Mouse (Mus musculus) layer of hippocampus, adult 9-11 months (tissue): ENCODE results near the gene Sema6d.

Source experiments
- DNase-seq: peaks from one replicate; pipeline ENCODE4 v3.0.0; 2022

The Sema6d gene

DNA sequence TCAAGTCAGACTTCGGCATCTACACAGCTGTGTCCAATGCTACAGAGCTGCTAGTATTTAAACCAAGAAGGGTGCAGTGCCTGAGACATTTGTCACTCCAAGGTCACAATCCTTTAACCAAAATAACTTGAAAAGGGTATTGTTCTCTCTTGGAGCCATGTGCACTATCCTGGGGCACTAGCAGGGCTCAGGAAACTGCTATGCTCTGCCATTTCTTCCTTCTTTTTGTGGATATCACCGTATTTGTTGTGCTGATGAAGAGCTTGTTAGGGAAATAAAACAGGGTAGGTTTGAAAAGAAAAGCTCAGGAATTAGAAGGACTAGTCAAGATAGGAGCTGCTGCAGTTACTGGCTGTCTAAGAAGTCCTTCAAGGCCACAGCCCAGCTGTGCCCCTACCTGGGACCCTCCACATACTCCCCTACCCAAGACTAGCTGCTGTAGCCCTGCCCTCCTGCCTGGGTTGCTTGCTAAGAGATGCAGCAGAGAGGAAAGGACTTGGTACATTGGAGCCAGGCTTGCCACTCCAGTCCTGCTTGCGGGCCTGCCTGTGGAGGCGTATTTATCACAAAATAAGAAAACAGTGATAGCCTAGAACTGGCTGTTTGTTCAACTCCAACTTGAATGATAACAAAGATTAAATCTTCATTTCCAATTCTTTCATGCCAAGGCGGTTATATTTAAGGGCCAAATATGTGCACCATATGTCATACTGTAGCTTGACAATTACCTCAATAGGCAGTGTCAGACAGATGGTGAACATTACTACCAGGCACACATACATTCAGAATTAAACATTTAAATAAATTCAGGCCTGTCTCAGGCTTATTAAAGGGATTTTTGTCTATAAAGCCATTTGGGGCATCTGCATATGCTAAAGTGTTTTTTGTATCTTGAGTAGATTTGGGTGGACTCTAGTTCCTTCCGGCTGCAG lies 315.1 kb downstream of the Sema6d start:
- DNase-seq = no peak

DNA sequence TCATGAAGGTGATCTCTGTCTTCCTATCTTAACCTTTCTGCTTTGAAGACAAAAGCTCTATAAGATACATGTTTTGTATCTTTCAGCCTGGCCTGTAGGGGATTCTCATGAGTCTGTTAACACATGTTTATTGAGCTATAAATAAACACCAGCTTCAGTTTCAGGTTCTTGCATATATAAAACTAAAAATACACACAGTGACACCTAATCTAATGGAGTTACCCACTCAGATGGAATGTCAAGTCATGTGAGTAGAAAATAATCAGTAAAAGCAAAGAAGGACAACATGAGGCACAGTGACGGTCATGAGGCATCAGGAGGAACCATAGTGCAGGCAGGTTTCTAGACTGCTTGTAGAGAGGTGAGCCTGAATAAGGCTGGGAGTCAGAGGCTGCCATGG lies 319.2 kb downstream of the Sema6d start:
- DNase-seq = no peak

DNA sequence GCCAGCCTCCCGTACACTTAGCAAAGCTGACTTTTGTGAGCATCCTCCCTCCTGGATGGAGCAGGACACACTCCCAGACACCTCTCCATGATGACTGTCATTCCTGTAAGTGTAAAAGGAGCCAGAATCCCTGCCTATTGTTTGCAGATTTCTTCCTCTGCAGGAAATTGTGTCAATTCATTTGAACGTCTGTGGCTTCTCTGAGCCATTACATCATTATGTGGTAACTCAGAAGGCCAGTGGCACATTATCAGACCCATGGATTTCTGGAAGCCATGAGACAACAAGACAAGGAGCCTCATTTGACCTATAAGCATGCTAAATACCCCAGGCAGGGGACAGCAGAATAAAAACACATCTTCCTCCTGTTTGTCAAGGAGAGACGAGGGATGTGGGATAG lies 327.0 kb downstream of the Sema6d start:
- DNase-seq = no peak

DNA sequence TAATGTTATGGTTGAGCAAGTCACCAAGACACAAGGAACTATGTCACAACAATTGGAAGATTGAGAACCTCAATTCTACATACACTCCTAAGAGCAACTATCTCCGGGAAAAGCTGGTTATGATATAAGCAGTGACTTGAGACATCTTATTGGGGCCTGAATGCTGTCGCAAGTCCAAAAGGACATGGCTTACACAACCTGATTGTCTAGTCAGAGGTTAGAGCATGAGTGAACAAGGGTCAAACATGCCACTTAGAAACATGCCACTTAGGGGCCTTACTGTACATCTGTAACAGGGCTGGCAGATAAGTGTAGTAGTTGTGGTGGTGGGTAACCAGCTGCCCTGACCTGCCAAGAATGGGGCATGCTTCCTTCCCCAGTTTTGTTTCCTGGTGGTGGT lies 328.6 kb downstream of the Sema6d start:
- no peak for DNase-seq

DNA sequence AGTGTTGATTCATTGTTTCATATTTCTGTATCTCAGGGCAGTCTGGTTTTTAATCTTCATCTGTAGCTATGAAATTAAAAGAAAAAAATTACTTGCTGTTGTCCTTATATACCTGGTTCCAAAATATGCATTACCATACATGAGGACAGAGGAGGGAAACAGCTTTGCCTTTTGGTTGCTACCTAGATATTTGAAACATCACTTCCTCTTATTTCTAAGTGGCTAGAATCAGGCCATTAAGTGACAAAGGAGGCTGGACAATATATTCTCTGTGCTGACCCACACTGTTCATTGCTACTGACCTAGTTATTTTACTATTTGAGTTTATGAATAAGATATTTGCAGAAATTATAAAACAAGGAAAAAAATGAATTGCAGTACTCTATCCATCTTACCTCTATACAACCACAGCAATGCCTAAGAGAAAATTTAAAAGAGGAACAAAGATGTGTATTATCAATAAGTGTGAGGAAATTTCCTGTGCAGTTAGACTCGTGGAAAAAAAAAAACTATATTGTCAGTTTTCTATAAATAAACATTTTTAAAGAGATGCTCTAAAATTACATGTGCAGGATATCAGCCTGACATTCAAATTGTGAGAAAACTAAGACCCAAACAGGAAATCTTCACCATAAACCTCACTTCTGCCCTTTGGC lies 330.5 kb downstream of the Sema6d start:
- no peak for DNase-seq

DNA sequence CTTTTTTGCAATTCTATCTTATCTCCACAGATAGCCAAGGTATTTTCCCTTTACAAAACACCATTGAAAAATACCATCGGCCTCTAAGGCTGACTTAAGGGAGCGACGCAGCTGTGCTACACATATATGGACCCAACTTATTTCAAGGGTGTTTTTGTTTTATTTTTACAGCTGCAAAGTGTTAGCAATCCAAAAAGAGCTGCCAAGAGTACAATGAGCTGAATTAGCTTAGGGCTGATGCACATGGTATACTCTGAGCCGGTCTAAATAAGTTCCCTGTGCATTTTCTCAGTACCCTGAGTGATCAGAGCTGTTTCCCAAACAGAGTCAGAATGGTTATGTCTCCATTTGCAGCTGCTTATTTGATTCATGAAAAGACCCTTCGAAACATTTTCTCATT lies 340.0 kb downstream of the Sema6d start:
- no peak for DNase-seq

DNA sequence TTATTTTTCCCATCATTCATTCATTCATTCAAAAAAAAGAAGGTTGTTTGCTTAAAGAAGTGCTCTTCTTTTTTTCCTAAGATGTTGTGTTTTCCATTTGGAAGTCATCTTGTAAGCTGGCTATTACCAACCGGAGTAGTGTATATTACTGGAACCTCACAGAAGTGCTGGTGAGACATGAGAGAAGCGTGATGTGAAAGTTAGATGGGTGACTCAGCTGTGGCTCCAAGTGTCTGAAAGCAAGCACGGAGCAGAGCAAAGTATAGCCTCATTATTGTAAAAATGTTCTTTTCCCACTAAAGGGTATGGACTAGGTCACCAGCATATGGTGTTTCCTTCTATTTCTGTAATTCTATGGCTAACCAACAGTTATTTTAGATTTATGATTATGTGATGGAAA lies 340.9 kb downstream of the Sema6d start:
- no peak for DNase-seq

DNA sequence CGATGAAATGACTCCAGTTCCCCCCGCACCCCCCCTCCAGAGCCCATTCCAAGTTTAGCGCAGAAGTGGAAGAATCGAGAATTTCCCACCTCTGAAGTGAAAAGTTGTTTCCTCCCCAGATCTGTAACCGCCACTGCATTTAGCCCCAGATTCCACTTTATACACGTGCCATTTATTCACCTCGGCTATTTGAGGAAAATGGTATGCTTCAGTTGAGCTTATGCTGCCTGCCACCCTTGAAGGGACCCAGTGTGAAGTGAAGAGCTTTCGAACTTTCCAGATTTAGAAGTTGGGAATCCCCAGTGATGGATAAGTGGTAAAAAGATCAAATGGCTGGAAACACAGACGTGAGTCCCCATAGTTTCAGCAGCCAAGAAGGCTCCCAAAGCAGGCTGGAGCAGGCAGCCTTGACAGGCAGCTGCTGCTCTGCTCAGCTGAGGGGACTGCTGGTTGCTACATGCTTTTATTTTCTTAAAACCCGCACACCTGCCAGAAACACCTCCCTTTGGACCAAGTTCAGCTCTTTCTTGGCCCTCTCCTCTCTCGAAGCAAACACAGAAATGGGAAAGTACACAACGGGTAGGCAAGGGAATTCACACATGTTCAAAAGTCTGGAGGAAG lies 345.7 kb downstream of the Sema6d start:
- no peak for DNase-seq

DNA sequence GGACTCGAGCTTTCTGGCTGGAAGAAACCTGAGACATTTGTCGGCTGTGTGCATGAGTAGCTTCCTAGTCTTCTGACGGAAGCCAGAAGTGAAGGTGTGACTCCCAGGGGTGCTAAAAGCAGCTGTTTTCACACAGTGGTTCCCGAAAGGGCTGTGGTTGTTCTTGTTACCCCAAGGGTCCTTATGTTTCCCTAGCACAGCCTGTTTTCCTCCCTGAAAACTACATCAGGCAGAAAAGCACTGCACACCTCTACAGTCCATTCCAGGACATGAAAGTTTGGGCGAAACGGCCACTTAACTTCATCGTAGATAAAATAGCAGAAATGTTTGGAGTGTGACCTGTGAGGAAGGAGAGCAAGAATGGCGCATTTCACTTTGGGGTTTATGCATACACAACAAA lies 346.9 kb downstream of the Sema6d start:
- DNase-seq = no peak

DNA sequence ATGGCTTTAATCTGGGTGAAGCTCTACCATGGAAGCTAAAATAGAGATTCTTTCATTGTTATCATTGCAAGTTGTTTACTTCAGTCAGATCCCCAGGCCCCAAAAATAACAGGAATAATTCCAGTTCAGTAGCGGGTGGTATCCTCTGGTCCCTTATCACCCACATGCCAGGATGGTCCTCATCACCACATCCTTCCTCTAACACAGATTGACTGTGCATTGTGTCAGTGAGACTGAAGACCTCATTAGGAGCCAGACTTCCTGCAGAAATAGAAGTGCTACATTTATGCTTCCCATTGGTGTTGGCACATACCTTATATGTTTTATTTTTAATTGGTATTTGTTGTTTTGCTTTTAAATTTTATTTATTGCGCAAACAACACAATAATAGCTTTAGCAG lies 354.4 kb downstream of the Sema6d start:
- no peak for DNase-seq

DNA sequence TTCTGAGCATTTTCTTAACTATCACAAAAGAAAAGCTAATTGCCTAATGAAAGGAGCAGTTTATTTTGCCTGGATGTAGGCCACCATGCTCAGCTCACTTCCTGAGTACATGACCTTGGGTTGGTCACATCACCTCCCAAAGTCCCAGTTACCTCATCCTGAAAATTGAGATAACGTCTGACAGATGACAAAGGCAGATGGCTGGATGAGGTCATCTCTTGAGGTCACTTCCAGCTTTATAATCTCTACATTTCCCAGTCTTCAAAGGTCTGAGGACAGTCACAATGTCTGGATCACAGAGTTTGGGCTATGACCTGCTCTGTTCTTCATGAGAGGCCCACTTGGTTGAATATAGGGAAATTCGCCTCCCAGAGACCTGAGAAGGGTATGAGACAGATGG lies 366.1 kb downstream of the Sema6d start:
- no peak for DNase-seq

DNA sequence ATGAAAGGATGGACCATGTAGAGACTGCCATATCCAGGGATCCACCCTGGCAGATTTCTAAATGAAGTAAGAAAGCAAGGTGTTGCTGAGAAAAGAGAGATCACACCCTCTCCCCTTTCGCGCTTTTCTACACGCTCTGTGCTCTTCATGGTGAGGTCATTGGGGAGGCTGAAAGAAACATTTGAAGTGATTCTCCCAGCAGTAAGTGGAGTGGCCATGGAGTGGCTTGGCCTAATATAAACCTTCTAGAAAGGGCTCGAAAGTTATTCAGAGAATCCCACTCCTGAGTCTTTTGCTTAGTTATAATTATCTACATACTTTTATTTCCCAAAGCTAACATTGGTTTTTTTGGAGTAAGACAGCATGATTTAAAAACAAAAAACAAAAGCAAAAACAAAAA lies 367.2 kb downstream of the Sema6d start:
- DNase-seq = no peak

DNA sequence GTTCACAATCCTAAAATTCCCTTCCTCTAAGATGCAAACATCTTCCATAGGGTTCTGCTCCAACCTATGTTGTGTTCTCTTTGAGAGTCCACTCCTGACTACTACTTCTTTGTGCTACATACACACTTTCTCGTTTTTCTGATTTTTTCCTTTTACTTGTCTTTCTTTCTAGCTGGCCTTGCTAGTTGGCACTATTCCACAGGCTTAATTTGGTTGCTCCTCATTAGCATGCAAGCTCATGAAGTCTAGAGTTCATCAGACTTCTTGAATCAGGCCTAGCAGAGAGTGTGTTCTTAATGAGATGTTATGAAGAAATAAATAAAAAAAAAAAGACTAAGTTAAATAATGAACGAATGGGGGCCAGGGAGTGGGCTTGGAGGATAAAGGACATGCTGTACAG lies 368.3 kb downstream of the Sema6d start:
- DNase-seq = no peak

DNA sequence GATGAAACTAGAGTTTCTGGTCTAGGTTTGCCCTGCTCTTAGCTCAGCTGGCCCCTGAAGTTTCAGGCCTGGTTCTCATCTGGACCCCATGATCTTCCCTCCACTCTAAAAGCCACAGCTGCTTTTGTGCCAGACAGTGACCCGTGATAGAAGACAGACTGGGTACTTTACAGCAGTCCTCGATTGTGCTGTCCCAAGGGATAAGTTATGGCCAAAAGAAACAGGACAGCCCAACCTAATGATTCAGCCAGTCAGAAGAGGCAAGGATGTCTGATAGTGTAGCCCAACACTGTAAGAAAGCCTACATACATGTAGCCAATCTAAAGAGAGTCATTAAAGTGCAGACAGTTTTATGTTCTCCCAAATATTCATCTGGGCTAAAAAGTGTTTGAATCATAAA lies 371.2 kb downstream of the Sema6d start:
- DNase-seq = no peak

DNA sequence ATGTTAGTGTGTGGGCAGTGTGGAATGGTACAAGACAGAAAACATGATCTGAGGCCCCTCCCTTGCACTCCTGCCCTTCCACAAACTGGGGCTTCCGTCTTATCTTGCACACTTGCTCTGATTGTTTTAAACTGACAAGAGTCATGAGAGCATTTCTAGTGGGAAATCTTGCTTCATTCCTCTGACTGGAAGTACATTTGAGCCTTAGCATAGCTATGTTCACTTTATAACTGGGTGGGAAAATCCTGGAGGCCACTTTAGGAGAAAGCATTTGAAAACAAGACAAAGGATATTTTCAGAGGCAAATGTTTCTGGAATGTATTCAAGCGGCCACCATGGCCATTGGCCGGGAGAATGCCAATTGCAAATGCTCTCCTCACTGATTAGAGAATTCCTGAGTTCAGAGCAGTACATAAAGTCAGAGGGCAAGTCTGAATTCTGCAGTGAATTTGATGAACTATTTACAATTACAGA lies 371.6 kb downstream of the Sema6d start:
- DNase-seq = no peak

DNA sequence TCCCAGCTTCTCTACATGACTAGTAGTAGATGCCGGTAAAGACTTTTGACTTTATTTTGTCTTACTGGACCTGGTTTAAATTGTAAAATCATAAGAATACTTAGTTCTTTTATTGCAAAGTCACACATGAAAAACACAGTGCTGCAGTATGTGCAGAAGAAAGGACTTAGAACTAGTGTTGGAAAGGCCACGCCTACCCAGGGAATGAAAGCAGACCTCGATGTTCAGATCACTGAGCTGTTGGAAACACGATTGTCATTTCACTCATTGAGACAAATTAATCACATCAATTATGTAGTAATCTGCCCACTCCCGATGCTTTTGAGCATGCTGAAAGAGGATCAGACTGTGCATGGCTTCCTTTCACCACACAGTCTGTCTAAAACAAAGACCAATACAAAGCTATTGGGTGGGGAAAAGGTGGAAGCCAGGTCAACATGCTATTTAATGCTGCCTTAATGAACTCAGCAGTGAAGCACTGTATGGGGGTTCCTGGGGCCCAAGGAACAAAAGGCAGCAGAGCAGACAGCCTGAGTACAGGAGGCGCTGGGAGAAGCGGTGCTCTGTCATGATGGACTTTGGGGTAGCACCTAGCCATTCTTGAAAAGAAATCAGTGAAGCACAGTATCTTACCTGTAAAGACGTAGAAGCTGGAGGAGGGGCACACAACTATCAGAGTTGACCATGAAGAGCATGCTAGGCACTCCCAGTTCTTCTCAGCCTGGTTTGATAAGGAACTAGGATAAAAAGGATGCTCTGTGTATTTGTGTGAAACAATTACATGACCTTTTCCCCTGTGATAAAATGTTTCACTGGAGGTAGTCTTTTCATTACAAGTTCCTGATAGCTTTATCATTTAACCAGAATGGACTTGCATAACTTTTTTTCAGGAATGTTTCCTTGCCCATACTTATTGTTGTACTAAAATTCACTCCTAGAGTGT lies 375.5 kb downstream of the Sema6d start:
- DNase-seq = no peak

DNA sequence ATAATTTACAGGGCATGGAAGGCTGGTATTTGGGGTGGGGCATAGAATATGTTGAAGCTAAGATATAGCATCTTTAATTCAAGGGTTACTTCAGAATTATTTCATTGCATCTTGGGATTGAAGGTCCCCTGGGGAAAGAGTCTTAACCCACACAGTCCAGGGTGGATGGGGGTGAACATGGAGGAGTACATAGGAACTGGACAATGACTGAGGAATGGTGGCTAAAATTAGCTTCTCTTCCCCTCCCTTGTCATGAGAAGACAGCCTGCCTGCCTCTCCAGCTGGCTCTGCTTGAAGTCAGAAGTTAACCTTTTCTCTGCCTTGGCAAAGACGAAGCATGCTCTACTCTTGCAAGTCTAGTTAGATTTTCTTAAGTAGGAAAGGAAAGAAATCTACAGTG lies 377.7 kb downstream of the Sema6d start:
- no peak for DNase-seq

DNA sequence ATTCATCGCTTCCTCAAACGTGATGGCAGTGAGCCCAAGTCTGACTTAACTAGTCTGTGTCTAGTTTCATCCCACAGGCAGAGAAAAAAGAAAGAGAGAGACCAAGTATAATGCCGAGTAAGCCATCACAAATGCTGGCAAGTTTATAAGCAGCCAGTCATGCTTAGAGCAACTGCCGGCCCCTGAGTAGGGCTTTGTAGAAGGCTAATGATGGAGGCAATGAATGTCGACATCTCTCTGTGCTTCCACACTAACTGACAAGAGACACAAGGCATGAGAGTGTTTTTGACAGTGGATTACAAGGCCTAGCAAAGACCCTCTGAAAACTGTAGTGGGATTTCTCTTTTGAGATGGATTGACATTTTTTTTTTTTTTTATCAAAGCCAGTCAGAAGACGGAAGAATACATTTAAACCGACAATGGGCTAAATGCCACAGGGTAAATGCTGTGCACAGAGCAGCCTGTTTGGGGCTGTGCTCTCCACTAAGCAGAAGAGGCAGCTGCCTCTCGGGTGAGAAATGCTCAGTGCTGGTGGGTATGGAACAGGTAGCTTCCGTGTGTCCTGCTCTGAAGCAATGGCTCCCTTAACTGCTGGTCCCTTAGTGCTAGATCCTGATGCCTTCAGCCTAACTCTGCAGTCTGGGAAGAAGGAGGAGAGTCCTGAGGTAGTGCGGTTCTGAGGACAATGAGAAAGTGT lies 380.7 kb downstream of the Sema6d start:
- no peak for DNase-seq

DNA sequence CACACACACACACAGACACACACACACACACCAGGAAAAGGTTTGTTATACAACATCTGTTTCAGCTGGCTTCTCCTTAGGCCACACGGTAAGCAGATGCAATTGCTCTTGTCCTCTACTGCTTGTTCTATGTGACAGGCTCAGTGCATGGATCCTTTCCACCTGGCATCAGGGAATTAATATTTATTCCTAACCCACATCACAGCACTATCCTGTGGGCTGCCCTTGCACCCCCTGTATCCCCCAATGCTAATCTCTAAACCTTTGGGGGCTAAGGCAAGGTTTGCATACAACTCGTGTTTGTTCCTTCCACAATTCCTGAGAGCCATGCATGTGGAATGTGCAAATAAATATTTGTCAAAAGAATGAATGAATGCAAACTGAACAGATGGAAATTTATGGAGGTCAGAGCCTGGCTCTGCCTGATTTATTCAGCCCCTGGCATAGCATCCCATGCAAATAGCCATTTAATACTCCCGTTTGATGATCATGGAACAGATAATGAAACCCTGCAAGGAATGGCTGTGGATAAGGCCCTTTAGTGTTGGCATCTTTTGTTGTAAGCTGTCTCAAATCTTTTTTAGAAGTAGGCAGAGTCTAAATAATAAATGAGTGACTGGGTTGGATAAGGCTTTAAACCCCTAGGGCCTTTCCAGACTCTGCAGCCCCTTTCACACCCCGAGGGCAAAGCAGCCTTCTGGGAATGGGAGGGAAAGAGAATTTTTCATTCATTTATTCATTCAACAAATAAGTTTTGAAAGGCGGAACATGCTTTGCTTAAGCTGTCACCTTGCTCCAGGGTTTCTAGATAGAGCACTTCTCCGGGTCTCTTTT lies 383.1 kb downstream of the Sema6d start:
- no peak for DNase-seq

DNA sequence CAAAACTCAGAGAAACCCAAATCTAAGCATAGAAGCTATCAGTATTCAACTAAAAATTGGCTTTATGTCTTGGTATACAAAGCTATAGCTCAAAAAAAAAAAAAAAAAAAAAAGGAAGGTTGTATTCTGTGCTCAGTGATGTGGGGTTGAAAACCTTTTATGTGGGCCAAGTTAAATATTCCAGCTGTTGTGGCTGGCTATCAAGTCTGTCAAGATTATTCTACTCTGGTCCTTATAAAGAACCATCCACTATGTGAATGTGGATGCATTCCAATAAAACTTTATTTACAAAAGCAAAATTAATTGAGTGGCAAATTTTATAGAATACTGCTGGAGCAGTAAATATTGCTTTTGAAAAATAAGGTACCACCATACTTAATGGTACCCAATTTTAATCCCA lies 388.1 kb downstream of the Sema6d start:
- DNase-seq = no peak

DNA sequence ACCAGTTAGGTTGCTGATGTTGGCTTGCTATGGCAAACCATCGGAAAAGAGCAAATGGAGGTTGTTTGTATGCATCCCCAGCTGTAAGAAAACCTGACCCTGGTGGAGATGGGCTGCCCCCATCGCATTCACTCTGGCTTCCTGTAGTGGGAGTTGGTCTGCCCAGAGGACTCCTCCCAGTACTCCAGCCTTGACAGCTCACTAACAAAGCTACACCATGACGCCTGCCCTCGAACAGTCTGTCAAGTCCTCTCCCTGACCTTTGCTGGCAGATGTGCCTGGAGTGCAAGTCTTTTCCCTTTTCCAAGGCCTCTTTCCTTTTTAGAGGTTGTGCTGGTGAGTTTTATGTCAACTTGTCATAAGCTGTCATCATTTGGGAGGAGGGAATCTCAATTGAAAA lies 388.8 kb downstream of the Sema6d start:
- DNase-seq = no peak
